Mouse (Mus musculus) cerebellum, postnatal 25 days (tissue): ENCODE results near the gene Exoc6b.

Experiments
- DNase-seq, 2 experiments: peaks; one replicate each; pipeline ENCODE4 v3.0.0; 2021; ENCODE audit warnings: mixed read lengths in 2 of 2

Gene Exoc6b

DNA sequence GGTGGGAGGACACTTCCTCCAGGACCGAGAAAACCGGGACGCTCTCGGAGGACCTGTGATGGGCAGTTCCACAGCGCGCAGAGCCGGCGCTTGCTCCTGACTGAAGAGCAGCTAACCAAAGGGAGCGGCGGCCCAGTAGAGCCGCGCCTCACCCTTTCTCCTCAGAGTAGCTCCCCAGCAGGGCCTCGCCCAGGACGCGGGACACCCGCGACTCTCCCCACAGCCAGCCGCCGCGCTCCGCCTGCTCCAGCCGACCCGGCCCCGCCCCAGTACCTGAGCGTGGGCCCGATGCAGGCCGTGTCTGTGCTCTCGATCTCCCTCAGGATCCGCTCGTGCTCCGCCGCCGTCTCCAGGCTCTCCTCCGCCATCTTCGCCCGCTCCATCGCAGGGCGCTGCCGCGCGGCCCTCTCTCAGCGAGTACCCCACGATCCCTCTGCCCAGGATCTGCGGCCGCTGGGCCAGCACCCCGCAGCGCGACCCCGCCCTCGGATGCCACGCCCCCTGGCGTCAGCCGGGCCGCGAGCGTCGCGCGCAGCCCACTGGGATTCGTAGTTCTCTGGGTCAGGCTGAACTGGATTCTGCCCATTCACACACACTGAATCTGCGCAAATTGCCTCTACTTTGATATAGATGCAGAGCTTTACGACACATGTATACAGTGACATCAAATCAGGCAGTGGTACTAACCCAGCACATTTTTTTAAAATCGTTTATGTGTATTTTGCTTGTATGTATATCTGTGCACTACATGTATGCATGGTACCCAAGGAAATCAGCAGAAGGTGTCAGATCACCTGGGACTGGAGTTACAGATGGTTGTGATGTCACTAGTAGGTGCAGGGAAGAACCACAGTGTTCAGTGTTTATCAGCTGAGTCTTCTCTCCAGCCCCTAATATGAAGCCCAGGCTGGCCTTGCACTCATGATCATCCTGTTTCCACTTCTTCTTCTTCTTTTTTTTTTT is at the start of gene Exoc6b:
Exoc6b (minus strand) TSS at position 491 of the 963 bp plus-strand sequence.
- DNase-seq: peak; percentile 95 to 96

DNA sequence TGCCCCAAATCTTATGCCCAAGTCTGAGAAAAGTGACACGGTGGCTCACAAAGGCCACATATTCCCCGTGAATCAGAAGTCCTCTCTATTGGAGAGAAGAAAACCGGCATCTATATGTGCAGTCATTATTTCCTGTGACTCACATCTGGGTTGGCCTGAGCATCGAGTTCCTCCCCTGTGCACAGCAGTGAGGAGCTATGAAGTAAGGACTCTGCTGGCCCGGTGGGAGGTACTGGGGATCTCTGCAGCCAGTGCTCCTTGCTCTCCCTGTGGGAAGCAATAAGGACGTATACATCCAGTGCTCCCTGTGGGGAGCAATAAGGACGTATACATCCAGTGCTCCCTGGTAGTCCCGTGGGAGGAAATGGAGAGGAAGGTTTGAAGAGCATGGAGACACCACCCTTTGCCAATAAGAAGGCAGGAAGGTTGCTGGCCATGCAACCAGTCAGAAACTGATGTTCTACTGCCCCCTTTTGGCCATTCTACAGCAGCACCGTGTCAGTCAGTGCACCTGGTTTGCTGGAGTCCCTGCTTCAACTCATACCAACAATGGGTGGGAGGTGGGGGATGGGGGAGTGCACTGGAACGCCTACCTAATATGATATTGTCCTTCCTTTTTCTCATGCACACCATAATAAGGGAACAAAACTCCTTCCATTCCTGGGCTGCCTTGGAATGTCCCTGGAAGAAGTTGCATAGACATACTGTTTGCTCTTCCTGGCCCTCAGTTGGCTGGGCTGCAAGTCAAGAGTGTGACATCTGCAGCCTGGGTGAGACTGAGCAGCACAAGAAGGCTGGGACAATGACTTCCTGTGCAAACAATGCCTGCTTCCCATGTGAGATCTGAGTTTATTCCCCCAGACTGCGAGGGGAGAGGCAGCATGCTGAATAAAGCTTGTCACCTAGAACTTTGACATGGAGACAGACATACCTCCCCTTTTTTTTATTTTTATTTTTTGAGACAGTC is 48.5 kb upstream of the Exoc6b start:
- peak; percentile 53 to 66 for DNase-seq

DNA sequence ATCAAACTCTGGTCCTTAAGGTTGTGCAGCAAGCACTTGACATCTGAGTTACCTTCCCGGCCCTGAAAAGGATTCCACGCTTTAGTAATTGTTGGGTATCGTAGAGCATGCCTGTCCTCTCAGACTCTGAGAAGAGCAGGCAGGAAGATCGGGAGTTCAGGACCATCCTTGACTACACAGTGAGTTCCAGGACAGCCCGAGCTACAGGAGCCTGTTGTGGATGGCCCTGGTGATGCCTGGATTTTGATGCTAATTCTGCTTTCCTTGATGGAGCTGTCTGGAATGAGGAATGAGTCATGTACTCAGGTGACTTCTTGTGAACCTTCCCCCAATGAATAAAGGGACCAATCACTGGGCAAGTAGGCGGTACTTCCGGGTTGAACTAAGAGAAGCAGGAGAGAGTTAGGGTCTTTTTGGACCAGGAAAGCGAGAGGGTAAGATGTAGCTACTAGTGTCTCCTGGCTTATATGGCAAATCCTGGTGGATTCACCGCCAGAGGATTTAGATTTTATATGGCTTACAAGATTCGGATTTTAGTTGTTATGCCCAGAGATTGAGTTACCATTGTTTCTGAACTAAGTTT is 35.8 kb upstream of the Exoc6b start:
- no peak for DNase-seq

DNA sequence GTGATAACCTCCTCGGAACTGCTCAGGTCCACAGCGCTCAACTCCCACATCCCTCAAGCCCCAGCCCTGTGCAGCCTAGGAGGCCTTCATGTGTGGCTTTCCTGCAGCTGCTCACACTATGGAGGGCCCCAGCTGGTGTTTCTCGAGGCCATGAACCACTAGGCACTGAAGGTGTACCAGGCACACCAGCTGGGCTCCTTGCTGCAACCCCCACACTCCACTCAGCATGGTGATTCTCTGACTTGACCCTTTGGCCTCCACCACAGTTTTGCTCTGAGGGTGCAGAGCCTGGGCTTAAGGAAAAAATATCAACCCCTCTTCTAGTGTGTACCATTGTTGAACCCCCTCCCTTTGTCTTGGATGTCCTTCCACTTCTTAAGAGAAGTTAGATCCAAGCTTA is 34.0 kb upstream of the Exoc6b start:
- no peak for DNase-seq

DNA sequence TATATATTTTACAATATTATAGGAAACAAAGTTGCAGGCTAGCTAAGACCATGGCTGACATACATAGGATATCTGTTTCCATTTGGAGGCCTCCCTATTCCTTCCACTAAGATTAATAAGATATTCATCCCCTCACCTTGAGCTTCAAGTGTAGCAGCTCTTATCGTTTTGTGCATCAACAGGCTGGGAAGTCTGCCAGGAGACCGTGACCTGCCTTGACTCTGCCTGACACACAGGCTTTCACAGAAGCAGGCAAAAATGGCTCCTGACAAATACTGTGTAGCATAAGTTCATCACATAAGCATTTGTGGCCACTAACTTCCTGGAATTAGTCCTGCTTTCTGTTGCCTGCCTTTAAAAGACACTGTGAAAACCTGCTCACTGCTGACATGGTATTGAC is 27.1 kb upstream of the Exoc6b start:
- DNase-seq: no peak

DNA sequence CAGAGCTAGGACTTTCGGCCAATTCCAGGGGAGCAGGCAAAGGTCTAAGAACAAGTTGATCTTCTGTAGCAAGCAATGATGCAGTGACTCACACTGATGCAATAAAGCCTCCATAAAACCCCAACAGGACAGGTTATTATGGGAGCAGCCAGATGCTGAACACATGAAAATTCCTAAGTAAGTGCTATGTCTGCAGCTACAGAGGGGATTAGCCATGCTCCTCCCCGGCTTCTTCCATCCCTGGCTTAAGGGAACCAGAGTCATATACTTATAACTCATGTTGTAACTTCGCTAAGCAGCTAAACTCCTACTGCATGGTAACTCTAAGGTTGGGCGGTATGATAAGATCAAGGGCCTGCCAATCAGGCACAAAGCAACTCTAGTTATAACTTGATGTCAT is 18.1 kb upstream of the Exoc6b start:
- DNase-seq: no peak

DNA sequence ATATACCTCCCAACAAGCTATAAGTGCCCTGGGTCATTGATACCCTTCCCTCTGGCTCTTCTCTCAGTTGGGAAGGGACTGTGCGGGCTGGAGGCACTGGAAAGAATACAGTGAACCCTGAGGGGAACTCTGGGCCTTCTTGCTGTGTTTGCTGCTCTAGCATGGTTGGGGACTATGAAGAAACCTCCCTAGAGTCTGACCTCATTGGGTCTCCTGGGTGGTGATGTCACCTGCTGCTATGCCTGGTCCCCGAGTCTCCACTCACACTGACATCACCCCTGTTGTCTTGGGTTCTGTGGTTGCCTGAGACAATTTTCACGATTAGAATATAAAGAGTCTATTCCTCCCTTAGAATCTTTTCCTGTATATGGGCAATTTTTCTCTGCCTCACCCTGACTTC is 17.3 kb upstream of the Exoc6b start:
- DNase-seq: no peak

DNA sequence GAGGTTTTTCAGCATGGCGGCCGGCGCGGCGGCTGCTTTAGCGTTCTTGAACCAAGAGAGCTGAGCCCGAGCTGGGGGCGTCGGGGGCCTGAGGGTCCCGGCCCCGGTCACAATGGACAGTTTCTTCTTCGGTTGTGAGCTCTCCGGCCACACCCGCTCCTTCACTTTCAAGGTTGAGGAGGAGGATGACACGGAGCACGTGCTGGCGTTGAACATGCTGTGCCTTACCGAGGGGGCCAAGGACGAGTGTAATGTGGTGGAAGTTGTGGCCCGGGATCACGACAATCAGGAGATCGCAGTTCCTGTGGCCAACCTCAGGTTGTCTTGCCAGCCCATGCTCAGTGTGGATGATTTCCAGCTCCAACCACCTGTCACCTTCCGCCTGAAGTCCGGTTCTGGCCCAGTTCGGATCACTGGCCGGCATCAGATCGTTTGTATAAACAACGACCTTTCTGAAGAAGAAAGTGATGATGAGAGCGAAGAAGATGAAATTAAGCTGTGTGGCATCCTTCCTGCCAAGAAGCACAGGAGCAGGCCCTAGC is 6.9 kb upstream of the Exoc6b start:
- peak; percentile 61 to 71 for DNase-seq

DNA sequence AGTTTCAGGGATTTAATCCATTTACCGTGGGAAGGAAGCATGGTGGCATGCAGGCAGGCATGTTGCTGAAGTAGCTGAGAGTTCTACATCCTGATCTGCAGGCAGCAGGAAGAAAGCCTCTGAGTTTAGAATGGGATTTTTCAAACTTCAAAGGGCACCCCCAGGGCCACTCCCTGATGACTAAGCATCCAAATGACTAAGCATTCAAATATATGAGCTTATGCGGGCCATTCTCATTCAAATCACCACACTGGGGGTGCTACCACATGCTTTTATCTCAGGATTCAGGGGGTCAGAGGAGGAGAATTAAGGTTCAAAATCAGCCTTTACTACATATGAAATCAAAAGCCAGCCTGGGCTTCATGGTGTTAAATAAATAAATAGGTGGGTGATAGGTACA is 5.7 kb upstream of the Exoc6b start:
- DNase-seq: no peak

DNA sequence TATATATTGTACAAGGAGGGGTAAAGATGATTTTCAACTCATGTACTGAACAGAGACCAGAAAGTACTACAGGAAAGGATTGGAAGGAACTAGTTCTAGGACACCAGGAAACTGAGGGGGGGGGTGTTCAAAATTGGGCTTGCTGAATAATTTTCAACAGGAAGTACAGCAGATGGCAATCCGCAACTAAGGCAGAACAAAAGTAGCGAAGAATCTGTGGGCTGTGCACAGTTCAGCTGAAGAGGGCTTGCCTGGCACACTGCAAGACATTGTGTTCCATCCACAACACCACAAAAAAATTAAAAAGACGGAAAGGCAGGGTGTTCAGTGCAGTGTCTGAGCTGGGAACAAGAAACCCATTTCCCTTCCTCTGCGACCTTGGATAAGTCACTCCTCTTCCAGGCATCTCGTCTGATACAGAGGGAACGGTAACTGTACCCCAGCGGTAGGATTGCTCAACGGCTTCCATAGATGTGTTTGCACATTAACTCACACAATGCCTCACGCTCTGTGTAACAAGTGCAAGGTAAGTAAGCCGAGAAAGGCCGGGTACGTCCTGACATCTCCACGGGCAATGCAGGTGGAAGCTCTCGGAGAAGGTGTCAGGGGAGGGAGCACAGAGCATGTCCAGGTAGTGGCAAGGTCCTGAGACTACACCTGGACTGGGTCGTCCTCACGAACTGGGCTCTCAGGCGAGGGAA is 841 bp downstream of the Exoc6b start:
- peak in 1 of 2 experiments; percentile 27 for DNase-seq

DNA sequence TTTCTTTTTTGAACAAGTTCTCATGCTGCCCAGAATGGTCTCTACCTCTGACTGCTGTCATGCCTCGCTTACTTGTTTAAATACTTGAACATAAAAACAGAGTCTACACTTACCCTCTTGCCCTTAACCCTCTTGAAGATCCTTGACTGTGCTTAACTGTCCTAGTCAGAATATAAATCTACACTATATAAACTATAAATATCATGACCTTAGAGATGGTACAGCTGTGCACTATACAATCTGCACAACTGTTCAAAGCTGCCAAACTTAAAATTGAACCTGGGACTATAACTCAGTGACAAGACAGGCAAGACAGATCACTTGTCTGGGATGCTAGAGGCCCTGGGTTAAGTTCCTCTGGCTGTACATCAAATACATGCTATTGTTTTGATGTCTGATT is 11.7 kb downstream of the Exoc6b start:
- DNase-seq: no peak

DNA sequence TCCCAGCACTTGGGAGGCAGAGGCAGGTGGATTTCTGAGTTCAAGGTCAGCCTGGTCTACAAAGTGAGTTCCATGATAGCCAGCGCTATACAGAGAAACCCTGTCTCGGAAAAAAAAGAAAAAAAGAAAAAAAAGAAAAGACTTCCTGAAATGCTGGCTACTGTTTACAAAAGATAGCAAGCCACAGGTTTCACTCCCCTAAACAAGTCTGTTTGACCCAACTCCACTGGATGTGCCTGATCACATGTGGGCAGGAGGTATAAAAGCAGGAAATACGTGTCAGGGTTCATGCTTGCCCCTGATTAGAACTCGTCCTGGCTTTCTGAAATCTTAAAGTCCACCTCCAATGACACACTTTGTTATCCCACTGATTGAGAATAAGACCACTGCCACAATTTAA is 18.2 kb downstream of the Exoc6b start:
- DNase-seq: no peak

DNA sequence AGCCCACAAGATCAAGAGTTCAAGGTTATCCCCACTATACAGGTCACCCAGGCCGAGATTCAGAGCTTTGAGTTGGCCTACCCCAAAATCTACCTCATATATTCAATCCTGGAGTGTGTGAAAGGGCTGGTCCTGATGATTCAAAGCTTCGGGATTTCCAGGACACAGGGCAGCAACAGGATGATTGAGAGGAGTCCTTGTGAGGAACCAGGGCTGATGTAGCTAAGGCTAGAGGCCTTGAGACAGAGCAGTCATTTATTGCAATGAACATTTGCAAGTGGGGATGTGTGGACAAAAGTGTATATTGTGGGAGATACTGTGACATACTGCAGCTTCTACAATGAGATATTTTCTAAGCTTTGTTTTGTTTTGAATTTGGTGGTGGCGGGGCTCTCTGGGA is 22.8 kb downstream of the Exoc6b start:
- DNase-seq: no peak

DNA sequence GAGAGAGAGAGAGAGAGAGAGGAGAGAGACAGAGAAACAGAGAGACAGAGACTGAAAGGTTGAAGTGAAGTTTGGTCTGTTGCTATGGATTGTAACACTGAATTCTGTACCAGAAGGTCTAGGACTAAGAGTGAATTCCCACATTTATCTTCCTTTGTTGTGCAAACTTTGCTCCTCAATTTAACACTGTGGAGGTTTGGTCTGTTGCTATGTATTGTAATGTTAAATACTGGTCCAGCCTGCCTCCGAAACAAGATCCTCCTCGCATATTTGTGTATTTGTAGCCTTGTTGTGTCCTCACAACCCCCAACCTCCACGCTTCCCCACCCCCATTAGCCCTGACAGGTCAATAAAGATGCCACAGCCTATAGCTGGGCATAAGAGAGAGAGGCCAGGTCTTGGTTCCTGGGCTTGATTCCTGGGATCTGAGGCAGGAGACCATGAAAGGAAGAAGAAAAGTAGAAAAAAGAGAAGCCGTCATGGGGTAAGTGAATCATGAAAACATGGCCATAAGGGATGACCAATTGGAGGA is 24.6 kb downstream of the Exoc6b start:
- DNase-seq: no peak

DNA sequence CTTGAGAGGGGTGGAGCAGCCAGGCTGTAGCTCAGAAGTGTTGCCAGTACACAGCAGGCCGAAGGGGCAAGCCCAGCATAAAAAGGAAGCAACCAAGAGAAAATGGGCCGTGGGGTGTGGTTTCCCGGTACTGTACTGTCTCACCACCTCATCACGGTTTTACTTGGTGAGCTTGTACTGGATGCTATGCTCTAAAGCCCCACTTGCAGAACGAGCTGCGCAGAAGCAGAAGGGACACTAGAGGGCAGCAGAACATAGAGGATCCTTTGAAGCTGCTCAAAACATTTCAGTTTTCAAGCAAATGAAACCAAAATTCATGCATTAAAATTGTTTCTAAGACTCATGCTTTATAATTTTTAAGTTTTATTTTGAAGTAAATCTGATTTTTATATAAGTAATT is 31.6 kb downstream of the Exoc6b start:
- DNase-seq: peak; percentile 67 to 77

DNA sequence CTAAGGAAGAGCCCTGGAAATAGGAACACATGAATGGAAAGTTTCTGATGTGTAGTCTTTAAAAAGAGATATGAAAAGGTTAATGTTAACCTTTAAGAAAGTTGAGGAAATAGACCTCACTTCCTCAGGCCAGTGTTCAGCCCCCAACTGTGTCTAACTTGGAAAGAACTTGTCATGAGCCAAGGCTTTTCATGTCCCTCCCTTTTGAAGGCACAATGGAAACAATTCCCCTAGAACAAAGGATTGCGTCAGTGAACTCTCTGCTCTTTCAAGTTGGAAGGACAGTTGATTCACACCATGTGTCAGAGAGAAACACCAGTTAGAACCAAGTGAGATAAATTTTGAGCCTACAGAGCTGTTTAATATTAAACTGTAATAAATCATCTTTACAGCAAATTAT is 39.6 kb downstream of the Exoc6b start:
- no peak for DNase-seq

DNA sequence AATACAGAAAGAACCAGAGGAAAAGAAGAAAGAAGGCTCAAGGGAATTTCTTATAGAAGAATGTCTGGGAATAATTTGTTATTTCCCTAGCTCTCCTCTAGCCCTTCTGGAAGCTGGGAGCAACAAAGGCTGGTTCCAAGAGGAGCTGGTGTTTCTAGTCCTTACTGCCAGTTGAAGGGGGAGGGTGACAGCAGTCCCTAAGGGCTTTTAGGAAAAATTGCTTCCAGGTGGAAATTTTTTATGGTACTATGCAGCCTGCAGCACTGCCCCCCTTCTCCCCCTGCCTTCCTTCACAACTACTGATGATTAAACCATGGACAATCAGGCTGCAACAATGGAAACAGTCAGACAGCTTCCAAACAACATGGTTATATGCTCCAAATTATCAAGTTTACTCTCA is 44.9 kb downstream of the Exoc6b start:
- DNase-seq: no peak

DNA sequence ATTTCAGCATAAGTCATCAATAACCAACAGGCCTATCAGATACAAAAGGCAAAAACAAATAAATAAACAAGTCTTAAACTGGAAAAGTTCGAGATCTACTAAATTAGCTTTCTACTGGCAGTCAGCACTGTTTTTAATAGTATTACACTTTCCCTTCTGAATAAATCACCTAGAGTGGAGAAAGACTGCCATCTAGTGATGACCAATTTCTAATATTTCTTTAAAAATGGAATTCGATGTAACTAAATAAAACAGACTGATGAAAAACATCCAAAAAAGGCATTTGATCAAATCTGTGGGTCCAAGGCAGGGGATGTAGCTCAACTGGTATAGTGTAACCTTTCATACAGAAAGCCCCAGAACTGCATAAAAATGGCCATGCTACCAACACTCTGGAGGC is 52.3 kb downstream of the Exoc6b start:
- no peak for DNase-seq

DNA sequence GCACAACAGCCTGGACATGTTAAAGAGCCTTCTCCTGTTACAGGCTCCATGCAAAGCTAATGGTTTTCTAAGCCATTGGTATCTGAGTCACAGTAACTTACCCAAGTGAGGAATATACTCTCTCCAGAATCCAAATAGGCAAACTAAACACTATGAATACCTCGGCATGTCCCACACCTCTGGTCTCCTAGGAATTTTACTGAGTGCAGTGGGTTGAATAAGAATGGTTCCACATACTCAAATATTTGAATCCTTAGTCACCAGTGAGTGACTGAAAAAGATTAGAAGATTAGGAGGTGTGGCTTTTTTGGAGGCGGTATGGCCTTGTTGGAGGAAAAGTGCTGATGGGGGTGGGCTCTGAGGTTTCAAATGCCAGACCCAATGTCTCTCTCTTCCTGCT is 55.4 kb downstream of the Exoc6b start:
- DNase-seq: no peak

DNA sequence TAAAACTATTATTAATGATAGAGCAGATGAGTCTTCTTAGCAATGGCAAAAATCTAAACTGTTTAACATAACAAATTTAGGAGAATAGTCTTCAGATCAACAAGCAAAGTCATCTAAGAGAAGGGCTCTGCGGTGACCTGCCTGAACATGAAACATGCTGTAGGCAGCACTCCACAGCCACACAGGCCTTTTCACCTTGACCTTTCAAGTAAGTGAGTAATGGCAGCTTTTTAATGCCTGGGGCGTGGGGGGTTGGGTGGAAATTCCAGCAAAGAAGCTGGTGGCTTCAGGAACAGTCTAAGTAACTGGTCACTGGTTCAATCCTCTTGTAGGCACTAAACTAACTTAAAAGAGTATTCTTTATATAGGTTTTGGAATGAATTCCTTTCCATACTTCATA is 58.9 kb downstream of the Exoc6b start:
- DNase-seq: no peak

DNA sequence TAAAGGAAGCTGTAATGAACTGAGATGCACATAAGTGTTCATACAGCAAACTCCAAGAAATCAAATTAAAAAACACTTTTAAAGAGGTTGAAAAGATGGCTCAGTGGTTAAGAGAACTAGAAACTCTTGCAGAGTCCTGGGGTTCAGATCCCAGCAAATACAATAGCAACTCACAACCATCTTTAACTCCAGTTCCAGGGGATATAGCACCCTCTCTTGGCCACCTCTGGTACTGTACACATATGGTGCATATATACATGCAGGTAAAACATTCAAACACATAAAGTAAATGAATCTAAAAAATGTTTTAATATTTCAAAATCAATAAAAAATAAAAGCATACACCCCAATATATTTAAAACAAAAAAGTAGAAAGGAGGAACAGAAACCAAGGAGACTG is 73.9 kb downstream of the Exoc6b start:
- no peak for DNase-seq

DNA sequence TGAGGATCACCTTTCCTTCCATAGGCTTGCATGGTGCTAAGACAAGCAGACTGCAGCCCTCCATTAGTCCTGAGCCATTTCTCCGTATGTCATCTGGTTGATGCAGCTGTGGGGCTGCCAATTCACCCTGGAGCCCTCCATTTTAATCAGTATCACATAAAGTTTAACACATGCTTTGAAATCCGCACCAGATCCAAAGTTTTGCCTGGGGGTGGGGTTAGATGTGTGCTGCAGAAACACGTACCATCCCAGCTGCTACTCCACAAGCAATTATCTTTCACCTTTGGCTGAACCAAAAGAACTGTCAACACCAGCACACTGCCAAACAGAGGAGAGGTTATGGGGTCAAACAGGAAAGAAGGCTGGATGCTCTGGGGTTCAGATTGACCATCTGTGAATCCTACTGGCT is 92.7 kb downstream of the Exoc6b start:
- no peak for DNase-seq
